Mouse (Mus musculus): ENCODE data around the gene Ccdc93.

DNA sequence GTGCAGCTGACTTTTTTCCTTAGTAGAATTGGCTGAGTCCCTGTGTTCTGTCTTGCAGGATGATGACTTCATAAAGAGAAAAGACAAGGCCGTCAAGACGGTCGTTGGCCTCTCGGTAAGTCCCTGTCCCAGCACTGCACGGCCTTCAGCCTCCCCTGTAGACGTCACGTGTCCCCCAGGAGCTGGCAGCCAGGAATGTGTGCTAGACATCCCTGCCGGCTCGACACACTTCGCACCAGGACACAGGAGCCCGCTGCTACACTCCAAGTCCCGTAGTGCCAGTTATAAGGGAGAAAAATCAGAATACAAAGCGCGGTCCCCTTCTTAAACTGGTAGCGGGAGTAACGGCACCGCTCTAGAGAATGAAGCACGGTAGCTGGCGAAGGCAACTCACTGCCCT is 17.3 kb downstream of the Ccdc93 start:
- TF ChIP-seq CTCF (IDR thresholded peaks at IDR 0.05; ENCODE audit: borderline replicate concordance, insufficient read depth, low read length) (no peak), POLR2A (IDR thresholded peaks at IDR 0.05; ENCODE audit: low read depth, low read length) (no peak)
